Mouse (Mus musculus): ENCODE results near the gene Stat5b. TPM values are rescaled to one million over a fixed set of nuclear protein-coding genes. Genes with fewer than 3 reads are reported as not detected.

Gene Stat5b
- polyA plus RNA-seq, 1 experiment from 2014 or later = 31.4 TPM

DNA sequence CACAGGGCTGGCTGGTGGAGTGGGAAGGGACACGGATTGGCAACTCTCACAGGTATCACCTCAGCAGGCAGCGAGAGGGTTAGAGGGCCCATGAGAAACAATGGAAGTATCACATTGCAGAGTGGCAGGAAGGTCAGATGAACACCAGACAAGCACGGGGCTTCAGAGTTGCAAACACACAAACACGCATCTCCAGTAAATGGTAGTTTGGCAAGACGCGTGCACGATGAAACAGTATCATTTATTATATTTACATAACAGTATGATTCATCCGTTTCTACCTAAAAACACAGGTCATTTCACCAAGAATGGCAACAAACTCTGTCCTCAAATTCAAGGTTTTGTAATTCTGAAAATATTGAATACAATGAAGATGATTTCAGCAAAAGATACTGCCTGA is 11.0 kb downstream of the Stat5b start:
- H3K4me2 ChIP-seq (ENCODE audit: low read length) = no peak overlapping the region
- no peak overlapping the region; a peak in 3 of 4 replicates for H3K27ac ChIP-seq (replicated peaks in 1 of 2; ENCODE audit: control insufficient read depth in 1 of 2, insufficient read depth in 1 of 2, low read depth in 2 of 2, low read length in 2 of 2)
- no peak overlapping the region for H3K4me3 ChIP-seq (ENCODE audit: control insufficient read depth in 1 of 2, insufficient read depth in 1 of 2, low read depth in 1 of 2, low read length in 2 of 2)
- 53% methylated on average over 8 of the region's 8 CpGs for WGBS
- H3K9me3 ChIP-seq (ENCODE audit: control insufficient read depth, low read length) = 0 out of 2 replicates have a peak, but pooled peaks cover 4% of the 10 kb centered on the region
- no peak overlapping the region for H3K9ac ChIP-seq (ENCODE audit: low read length)
- H3K36me3 ChIP-seq (ENCODE audit: control insufficient read depth, insufficient read depth, low read length) = no peaks in the 10 kb centered on the region
- no peaks in the 10 kb centered on the region for H3K27me3 ChIP-seq (ENCODE audit: control insufficient read depth, insufficient read depth, low read length)
- no peak for ATAC-seq (ENCODE audit: insufficient number of reproducible peaks, insufficient read depth, low FRiP score, low read depth)
- peaks cover 2 to 6% of the 10 kb centered on the region in 2 experiments; a peak in 2 of 4 replicates for H3K4me1 ChIP-seq (ENCODE audit: control insufficient read depth in 2 of 2, insufficient read depth in 2 of 2, low read length in 2 of 2)

DNA sequence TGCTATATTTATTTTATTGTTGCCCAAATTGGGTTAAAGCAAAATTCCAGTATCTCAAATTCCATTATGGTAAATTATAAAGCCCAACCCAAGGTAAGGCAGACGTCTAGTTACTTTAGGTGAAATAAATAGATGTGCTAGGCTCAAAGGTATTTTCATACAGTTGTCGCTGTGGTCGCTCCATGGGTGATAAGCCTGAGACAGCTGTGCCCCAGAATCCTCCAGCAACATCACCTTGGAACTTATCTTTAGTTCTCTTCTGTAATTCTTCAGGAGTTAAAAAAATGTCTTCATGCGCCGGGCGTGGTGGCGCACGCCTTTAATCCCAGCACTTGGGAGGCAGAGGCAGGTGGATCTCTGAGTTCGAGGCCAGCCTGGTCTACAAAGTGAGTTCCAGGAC is 11.6 kb downstream of the Stat5b start:
- Histone ChIP-seq H3K27ac (replicated peaks in 1 of 2; ENCODE audit: control insufficient read depth in 1 of 2, insufficient read depth in 1 of 2, low read depth in 2 of 2, low read length in 2 of 2) (no peak overlapping the region), H3K27me3 (ENCODE audit: control insufficient read depth, insufficient read depth, low read length) (no peaks in the 10 kb centered on the region), H3K4me1 (ENCODE audit: control insufficient read depth in 2 of 2, insufficient read depth in 2 of 2, low read length in 2 of 2) (peaks cover 2 to 6% of the 10 kb centered on the region in 2 experiments; a peak in 2 of 4 replicates), H3K4me3 (ENCODE audit: control insufficient read depth in 1 of 2, insufficient read depth in 1 of 2, low read depth in 1 of 2, low read length in 2 of 2) (no peak overlapping the region), H3K4me2 (ENCODE audit: low read length) (no peak overlapping the region), H3K9me3 (ENCODE audit: control insufficient read depth, low read length) (0 out of 2 replicates have a peak, but pooled peaks cover 4% of the 10 kb centered on the region), H3K9ac (ENCODE audit: low read length) (no peak overlapping the region), H3K36me3 (ENCODE audit: control insufficient read depth, insufficient read depth, low read length) (no peaks in the 10 kb centered on the region)
- 88% methylated on average over 9 of the region's 9 CpGs for WGBS
- ATAC-seq (ENCODE audit: insufficient number of reproducible peaks, insufficient read depth, low FRiP score, low read depth) = no peak

DNA sequence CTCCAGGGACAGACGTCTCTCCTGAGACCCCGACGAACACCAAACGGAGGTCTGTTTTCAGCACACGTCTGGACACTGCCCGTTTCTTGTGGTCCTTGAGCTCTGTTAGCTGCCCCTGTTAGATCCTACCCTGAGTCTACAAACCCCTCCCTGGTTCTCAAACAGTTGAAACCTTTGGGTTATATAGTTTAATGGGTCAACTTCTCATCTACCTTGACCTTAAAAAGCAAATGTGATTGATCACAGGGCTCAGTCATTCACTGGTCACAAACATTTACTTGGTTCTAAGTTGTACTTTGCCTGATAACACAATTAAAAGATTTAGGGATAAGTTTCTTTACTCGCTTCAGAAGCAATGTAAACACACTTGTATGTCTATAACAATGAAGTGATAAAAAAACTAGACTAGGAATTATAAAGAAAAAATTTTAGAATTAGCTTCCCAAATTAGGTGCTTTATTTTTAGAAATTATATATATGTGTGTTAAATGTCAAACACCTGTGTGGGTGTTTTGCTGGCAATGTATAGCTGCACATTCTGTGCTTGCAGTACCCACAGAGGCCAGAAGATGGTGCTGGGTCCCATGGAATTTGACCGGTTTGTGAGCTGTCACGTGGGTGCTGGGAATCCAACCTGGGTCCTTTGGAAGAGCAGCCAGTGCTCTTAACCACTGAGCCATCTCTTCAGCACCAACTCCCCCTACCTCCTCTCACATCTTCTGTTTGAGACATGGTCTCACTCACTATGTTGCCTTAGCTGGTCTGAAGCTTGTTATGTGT is 13.4 kb downstream of the Stat5b start:
- Histone ChIP-seq H3K9ac (ENCODE audit: low read length) (no peak overlapping the region), H3K4me1 (ENCODE audit: control insufficient read depth in 2 of 2, insufficient read depth in 2 of 2, low read length in 2 of 2) (peaks cover 6 to 15% of the 10 kb centered on the region in 2 experiments), H3K36me3 (ENCODE audit: control insufficient read depth, insufficient read depth, low read length) (no peaks in the 10 kb centered on the region), H3K4me3 (ENCODE audit: control insufficient read depth in 1 of 2, insufficient read depth in 1 of 2, low read depth in 1 of 2, low read length in 2 of 2) (no peak overlapping the region), H3K4me2 (ENCODE audit: low read length) (no peak overlapping the region), H3K27ac (replicated peaks in 1 of 2; ENCODE audit: control insufficient read depth in 1 of 2, insufficient read depth in 1 of 2, low read depth in 2 of 2, low read length in 2 of 2) (no peak overlapping the region), H3K27me3 (ENCODE audit: control insufficient read depth, insufficient read depth, low read length) (no peaks in the 10 kb centered on the region), H3K9me3 (ENCODE audit: control insufficient read depth, low read length) (0 out of 2 replicates have a peak, but pooled peaks cover 4% of the 10 kb centered on the region)
- WGBS = 79% methylated on average over 9 of the region's 9 CpGs
- ATAC-seq (ENCODE audit: insufficient number of reproducible peaks, insufficient read depth, low FRiP score, low read depth) = no peak

GRCm38 (mm10) chr11:100833466-100833865 is 17.1 kb downstream of the Stat5b start:
- no peaks in the 10 kb centered on the region for H3K27me3 ChIP-seq (ENCODE audit: control insufficient read depth, insufficient read depth, low read length)
- no peak overlapping the region for H3K4me2 ChIP-seq (ENCODE audit: low read length)
- 64% methylated on average over 7 of the region's 7 CpGs for WGBS
- no peak for ATAC-seq (ENCODE audit: insufficient number of reproducible peaks, insufficient read depth, low FRiP score, low read depth)
- H3K4me3 ChIP-seq (ENCODE audit: control insufficient read depth in 1 of 2, insufficient read depth in 1 of 2, low read depth in 1 of 2, low read length in 2 of 2) = no peak overlapping the region
- H3K9me3 ChIP-seq (ENCODE audit: control insufficient read depth, low read length) = 0 out of 2 replicates have a peak, but pooled peaks cover 4% of the 10 kb centered on the region
- no peak overlapping the region for H3K27ac ChIP-seq (replicated peaks in 1 of 2; ENCODE audit: control insufficient read depth in 1 of 2, insufficient read depth in 1 of 2, low read depth in 2 of 2, low read length in 2 of 2)
- peaks cover 14 to 34% of the 10 kb centered on the region in 2 experiments for H3K4me1 ChIP-seq (ENCODE audit: control insufficient read depth in 2 of 2, insufficient read depth in 2 of 2, low read length in 2 of 2)
- no peak overlapping the region for H3K9ac ChIP-seq (ENCODE audit: low read length)
- no peaks in the 10 kb centered on the region for H3K36me3 ChIP-seq (ENCODE audit: control insufficient read depth, insufficient read depth, low read length)

DNA sequence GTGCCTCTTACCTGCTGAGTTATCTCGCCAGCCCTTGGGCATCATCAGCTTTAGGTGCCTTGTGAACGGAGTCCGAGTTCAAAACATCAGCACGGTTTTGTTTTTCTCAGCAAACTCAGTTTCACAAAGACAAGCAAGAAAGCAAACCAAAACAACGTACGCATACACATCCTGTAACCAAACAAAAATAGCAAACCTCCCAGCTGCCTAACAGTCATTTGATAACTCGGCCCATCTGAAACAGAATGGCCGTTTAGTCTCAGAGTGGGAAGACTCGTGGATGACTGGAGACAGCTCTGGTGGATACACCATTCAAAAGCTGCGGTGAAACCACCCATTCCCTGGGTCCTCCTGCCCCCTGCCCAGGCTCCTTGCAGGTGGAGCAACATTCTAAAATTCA is 19.1 kb downstream of the Stat5b start:
- H3K36me3 ChIP-seq (ENCODE audit: control insufficient read depth, insufficient read depth, low read length) = no peaks in the 10 kb centered on the region
- H3K27me3 ChIP-seq (ENCODE audit: control insufficient read depth, insufficient read depth, low read length) = no peaks in the 10 kb centered on the region
- ATAC-seq (ENCODE audit: insufficient number of reproducible peaks, insufficient read depth, low FRiP score, low read depth) = no peak
- no peak overlapping the region for H3K4me2 ChIP-seq (ENCODE audit: low read length)
- H3K4me3 ChIP-seq (ENCODE audit: control insufficient read depth in 1 of 2, insufficient read depth in 1 of 2, low read depth in 1 of 2, low read length in 2 of 2) = no peak overlapping the region
- 60% methylated on average over 10 of the region's 10 CpGs for WGBS
- no peak overlapping the region for H3K27ac ChIP-seq (replicated peaks in 1 of 2; ENCODE audit: control insufficient read depth in 1 of 2, insufficient read depth in 1 of 2, low read depth in 2 of 2, low read length in 2 of 2)
- H3K4me1 ChIP-seq (ENCODE audit: control insufficient read depth in 2 of 2, insufficient read depth in 2 of 2, low read length in 2 of 2) = peaks cover 14 to 42% of the 10 kb centered on the region in 2 experiments
- H3K9me3 ChIP-seq (ENCODE audit: control insufficient read depth, low read length) = no peaks in the 10 kb centered on the region
- H3K9ac ChIP-seq (ENCODE audit: low read length) = no peak overlapping the region

- Histone ChIP-seq H3K9ac (ENCODE audit: low read length) (no peak overlapping the region), H3K27ac (replicated peaks in 1 of 2; ENCODE audit: control insufficient read depth in 1 of 2, insufficient read depth in 1 of 2, low read depth in 2 of 2, low read length in 2 of 2) (no peak overlapping the region), H3K4me1 (ENCODE audit: control insufficient read depth in 2 of 2, insufficient read depth in 2 of 2, low read length in 2 of 2) (peaks cover 21 to 51% of the 10 kb centered on the region in 2 experiments), H3K9me3 (ENCODE audit: control insufficient read depth, low read length) (no peaks in the 10 kb centered on the region), H3K4me3 (ENCODE audit: control insufficient read depth in 1 of 2, insufficient read depth in 1 of 2, low read depth in 1 of 2, low read length in 2 of 2) (no peak overlapping the region), H3K36me3 (ENCODE audit: control insufficient read depth, insufficient read depth, low read length) (no peaks in the 10 kb centered on the region), H3K4me2 (ENCODE audit: low read length) (no peak overlapping the region), H3K27me3 (ENCODE audit: control insufficient read depth, insufficient read depth, low read length) (no peaks in the 10 kb centered on the region)
- no peak for ATAC-seq (ENCODE audit: insufficient number of reproducible peaks, insufficient read depth, low FRiP score, low read depth)
- WGBS = 80% methylated on average over 12 of the region's 12 CpGs
Measured at GRCm38 (mm10) chr11:100829691-100830090, 20.8 kb downstream of the Stat5b start.

DNA sequence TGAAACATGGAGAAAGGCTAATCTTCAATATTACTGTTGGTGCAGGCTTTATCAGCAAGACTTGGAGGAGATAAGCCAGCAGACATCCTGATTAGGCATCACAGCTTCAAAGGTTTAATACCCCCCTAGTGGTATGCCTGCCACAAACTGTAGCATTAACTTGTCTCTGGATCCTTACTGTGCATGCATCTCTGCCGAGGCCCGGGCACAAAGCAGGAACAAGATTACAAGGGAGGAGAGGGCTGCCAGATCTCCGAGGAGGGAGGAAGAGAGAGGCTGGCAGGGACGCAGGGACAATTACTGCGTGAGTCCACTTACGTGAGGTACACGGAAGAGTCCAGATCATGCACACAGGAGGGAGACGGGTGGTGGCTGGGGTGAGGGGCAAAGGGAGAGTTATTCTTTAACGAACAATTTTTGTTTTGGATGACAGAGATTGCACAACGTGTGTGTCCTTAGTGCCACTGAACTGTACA is 21.8 kb downstream of the Stat5b start:
- Histone ChIP-seq H3K4me2 (ENCODE audit: low read length) (no peak overlapping the region), H3K4me1 (ENCODE audit: control insufficient read depth in 2 of 2, insufficient read depth in 2 of 2, low read length in 2 of 2) (peaks cover 28 to 61% of the 10 kb centered on the region in 2 experiments), H3K9ac (ENCODE audit: low read length) (no peak overlapping the region), H3K4me3 (ENCODE audit: control insufficient read depth in 1 of 2, insufficient read depth in 1 of 2, low read depth in 1 of 2, low read length in 2 of 2) (no peak overlapping the region), H3K9me3 (ENCODE audit: control insufficient read depth, low read length) (no peaks in the 10 kb centered on the region), H3K27me3 (ENCODE audit: control insufficient read depth, insufficient read depth, low read length) (no peaks in the 10 kb centered on the region), H3K27ac (replicated peaks in 1 of 2; ENCODE audit: control insufficient read depth in 1 of 2, insufficient read depth in 1 of 2, low read depth in 2 of 2, low read length in 2 of 2) (peak overlapping the region; percentile 23 to 63; a peak in 2 of 4 replicates), H3K36me3 (ENCODE audit: control insufficient read depth, insufficient read depth, low read length) (no peaks in the 10 kb centered on the region)
- 25% methylated on average over 10 of the region's 10 CpGs for WGBS
- peak; percentile 52; the same call in 1 of the 2 replicates for ATAC-seq (ENCODE audit: insufficient number of reproducible peaks, insufficient read depth, low FRiP score, low read depth)

All from heart, embryonic 14.5 days (tissue).